Mouse (Mus musculus): Measurements from ENCODE around the gene Cd300a. TPM values are rescaled to one million over a fixed set of nuclear protein-coding genes. Genes with fewer than 3 reads are reported as not detected.

The Cd300a gene
- polyA plus RNA-seq, 1 experiment = 12.5 TPM

GRCm38 (mm10) chr11:114854581-114854980 lies 35.3 kb upstream of the Cd300a start:
- Histone ChIP-seq H3K27me3 (ENCODE audit: control insufficient read depth, insufficient read depth, low read length) (peaks cover 7% of the 10 kb centered on the region), H3K4me3 (ENCODE audit: extremely low read depth, insufficient read depth, insufficient read length) (no peak overlapping the region), H3K4me1 (ENCODE audit: control insufficient read depth, insufficient read depth, insufficient read length) (peaks cover 10% of the 10 kb centered on the region; the same call in 1 of the 2 replicates), H3K36me3 (ENCODE audit: control insufficient read depth, insufficient read depth, low read length) (no peaks in the 10 kb centered on the region), H3K27ac (ENCODE audit: insufficient read depth, low read length) (no peak overlapping the region)
- WGBS = 77% methylated on average over 6 of the region's 6 CpGs
- no peak for DNase-seq (ENCODE audit: low read depth in 1 of 2, low spot score in 2 of 2)
- TF ChIP-seq POLR2A (IDR thresholded peaks at IDR 0.05; ENCODE audit: low read depth, low read length) (no peak), CTCF (IDR thresholded peaks at IDR 0.05; ENCODE audit: extremely low read depth, insufficient read depth, insufficient read length, insufficient replicate concordance) (no peak)

DNA sequence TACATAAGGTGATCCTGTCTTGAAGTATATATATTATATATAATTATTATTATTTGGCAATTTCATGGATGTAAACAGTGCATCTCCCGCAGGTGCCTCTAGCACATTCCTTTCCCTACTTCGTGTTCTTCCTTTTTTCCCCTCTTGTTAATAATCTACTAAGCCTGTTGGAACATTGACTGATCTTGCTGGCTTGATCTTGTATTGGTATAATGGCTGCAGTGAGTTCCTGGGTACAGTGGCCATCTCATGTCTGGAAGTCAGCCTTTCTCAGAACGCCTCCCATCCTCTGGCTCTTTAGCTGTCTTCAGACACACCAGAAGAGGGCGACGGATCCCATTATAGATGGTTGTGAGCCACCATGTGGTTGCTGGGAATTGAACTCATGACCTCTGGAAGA lies 33.7 kb upstream of the Cd300a start:
- H3K36me3 ChIP-seq (ENCODE audit: control insufficient read depth, insufficient read depth, low read length) = no peaks in the 10 kb centered on the region
- no peak overlapping the region for H3K4me3 ChIP-seq (ENCODE audit: extremely low read depth, insufficient read depth, insufficient read length)
- DNase-seq (ENCODE audit: low read depth in 1 of 2, low spot score in 2 of 2) = no peak
- WGBS = 94% methylated on average over 5 of the region's 5 CpGs
- TF ChIP-seq POLR2A (IDR thresholded peaks at IDR 0.05; ENCODE audit: low read depth, low read length) (no peak), CTCF (IDR thresholded peaks at IDR 0.05; ENCODE audit: extremely low read depth, insufficient read depth, insufficient read length, insufficient replicate concordance) (no peak)
- no peak overlapping the region for H3K27ac ChIP-seq (ENCODE audit: insufficient read depth, low read length)
- H3K4me1 ChIP-seq (ENCODE audit: control insufficient read depth, insufficient read depth, insufficient read length) = peaks cover 10% of the 10 kb centered on the region; the same call in 1 of the 2 replicates
- peaks cover 7% of the 10 kb centered on the region for H3K27me3 ChIP-seq (ENCODE audit: control insufficient read depth, insufficient read depth, low read length)

DNA sequence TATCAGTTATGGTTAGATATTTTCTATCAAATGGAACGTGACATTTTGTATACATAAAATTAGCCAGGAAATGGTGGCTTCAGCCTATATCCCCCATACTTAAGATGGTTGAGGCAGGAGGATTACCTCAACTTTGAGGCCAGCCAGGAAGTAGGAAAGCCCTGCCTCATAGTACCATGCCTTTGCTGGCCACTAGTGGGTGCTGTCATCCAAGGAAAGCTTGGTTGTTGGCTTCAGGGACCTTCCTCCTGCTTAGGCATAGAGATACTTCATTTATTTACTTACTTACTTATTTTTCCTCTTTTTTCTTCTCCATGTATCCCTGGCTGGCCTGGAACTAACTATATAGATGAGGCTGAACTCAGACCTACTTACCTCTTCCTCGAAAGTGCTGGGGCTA lies 31.2 kb upstream of the Cd300a start:
- H3K36me3 ChIP-seq (ENCODE audit: control insufficient read depth, insufficient read depth, low read length) = no peaks in the 10 kb centered on the region
- H3K27ac ChIP-seq (ENCODE audit: insufficient read depth, low read length) = no peak overlapping the region
- no peaks in the 10 kb centered on the region for H3K4me1 ChIP-seq (ENCODE audit: control insufficient read depth, insufficient read depth, insufficient read length)
- peak in 1 of 2 experiments; percentile 29 for DNase-seq (ENCODE audit: low read depth in 1 of 2, low spot score in 2 of 2)
- no peak overlapping the region for H3K4me3 ChIP-seq (ENCODE audit: extremely low read depth, insufficient read depth, insufficient read length)
- WGBS = 93% methylated on average over 2 of the region's 2 CpGs
- no peaks in the 10 kb centered on the region for H3K27me3 ChIP-seq (ENCODE audit: control insufficient read depth, insufficient read depth, low read length)
- no peak for TF ChIP-seq POLR2A (IDR thresholded peaks at IDR 0.05; ENCODE audit: low read depth, low read length)
- TF ChIP-seq CTCF (IDR thresholded peaks at IDR 0.05; ENCODE audit: extremely low read depth, insufficient read depth, insufficient read length, insufficient replicate concordance) = peak; percentile 61; the same call in 1 of the 2 replicates

GRCm38 (mm10) chr11:114861057-114861456 lies 28.8 kb upstream of the Cd300a start:
- TF ChIP-seq CTCF (IDR thresholded peaks at IDR 0.05; ENCODE audit: extremely low read depth, insufficient read depth, insufficient read length, insufficient replicate concordance) (no peak), POLR2A (IDR thresholded peaks at IDR 0.05; ENCODE audit: low read depth, low read length) (no peak)
- Histone ChIP-seq H3K36me3 (ENCODE audit: control insufficient read depth, insufficient read depth, low read length) (no peaks in the 10 kb centered on the region), H3K4me3 (ENCODE audit: extremely low read depth, insufficient read depth, insufficient read length) (no peak overlapping the region), H3K27me3 (ENCODE audit: control insufficient read depth, insufficient read depth, low read length) (no peaks in the 10 kb centered on the region), H3K27ac (ENCODE audit: insufficient read depth, low read length) (no peak overlapping the region), H3K4me1 (ENCODE audit: control insufficient read depth, insufficient read depth, insufficient read length) (no peaks in the 10 kb centered on the region; the same call in 1 of the 2 replicates)
- 60% methylated on average over 2 of the region's 2 CpGs for WGBS
- no peak for DNase-seq (ENCODE audit: low read depth in 1 of 2, low spot score in 2 of 2)

- 81% methylated on average over 3 of the region's 3 CpGs for WGBS
- Histone ChIP-seq H3K4me1 (ENCODE audit: control insufficient read depth, insufficient read depth, insufficient read length) (peaks cover 2% of the 10 kb centered on the region; the same call in 1 of the 2 replicates), H3K27ac (ENCODE audit: insufficient read depth, low read length) (no peak overlapping the region), H3K36me3 (ENCODE audit: control insufficient read depth, insufficient read depth, low read length) (no peaks in the 10 kb centered on the region), H3K4me3 (ENCODE audit: extremely low read depth, insufficient read depth, insufficient read length) (no peak overlapping the region), H3K27me3 (ENCODE audit: control insufficient read depth, insufficient read depth, low read length) (no peaks in the 10 kb centered on the region)
- no peak for TF ChIP-seq CTCF (IDR thresholded peaks at IDR 0.05; ENCODE audit: extremely low read depth, insufficient read depth, insufficient read length, insufficient replicate concordance)
- TF ChIP-seq POLR2A (IDR thresholded peaks at IDR 0.05; ENCODE audit: low read depth, low read length) = no peak
- DNase-seq (ENCODE audit: low read depth in 1 of 2, low spot score in 2 of 2) = no peak
Measured at GRCm38 (mm10) chr11:114862687-114863086, 27.2 kb upstream of the Cd300a start.

DNA sequence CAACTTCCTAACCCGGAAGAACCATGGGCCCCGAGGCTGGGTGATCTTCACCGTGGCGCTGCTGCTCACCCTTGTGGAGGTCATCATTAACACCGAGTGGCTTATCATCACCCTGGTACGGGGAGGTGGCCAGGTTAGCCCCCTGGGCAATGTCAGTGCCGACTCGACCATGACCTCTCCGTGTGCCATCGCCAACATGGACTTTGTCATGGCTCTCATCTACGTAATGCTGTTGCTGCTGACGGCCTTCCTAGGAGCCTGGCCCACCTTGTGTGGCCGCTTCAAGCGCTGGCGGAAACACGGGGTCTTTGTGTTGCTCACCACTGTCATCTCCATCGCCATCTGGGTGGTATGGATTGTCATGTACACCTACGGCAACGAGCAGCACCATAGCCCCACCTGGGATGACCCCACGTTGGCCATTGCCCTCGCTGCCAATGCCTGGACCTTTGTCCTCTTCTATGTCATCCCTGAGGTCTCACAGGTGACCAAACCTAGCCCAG lies 25.9 kb upstream of the Cd300a start:
- no peaks in the 10 kb centered on the region for H3K27me3 ChIP-seq (ENCODE audit: control insufficient read depth, insufficient read depth, low read length)
- TF ChIP-seq POLR2A (IDR thresholded peaks at IDR 0.05; ENCODE audit: low read depth, low read length) = no peak
- no peak overlapping the region for H3K27ac ChIP-seq (ENCODE audit: insufficient read depth, low read length)
- WGBS = 87% methylated on average over 21 of the region's 21 CpGs
- peaks cover 2% of the 10 kb centered on the region; the same call in 1 of the 2 replicates for H3K4me1 ChIP-seq (ENCODE audit: control insufficient read depth, insufficient read depth, insufficient read length)
- H3K4me3 ChIP-seq (ENCODE audit: extremely low read depth, insufficient read depth, insufficient read length) = no peak overlapping the region
- no peaks in the 10 kb centered on the region for H3K36me3 ChIP-seq (ENCODE audit: control insufficient read depth, insufficient read depth, low read length)
- no peak for DNase-seq (ENCODE audit: low read depth in 1 of 2, low spot score in 2 of 2)

DNA sequence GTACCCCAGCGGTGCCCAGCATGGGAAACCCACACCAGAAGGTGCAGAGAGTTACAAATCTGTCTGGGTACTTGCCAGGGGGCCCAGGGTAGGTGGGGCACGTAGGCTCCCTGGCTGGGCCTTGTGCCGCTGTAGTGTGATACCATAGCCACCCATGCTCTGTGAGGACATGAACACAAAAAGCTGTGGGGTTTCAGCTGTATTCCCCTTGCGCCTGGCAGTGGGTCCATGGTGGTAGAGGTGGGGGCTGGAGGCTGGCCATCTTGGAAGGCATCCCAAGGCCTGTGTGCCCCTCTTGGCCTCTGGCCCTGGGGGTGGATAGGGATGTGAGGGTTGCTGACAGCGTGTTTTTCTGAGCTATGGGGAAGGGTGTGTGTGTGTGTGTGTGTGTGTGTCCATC lies 23.8 kb upstream of the Cd300a start:
- Histone ChIP-seq H3K27ac (ENCODE audit: insufficient read depth, low read length) (peak overlapping the region; percentile 35), H3K4me3 (ENCODE audit: extremely low read depth, insufficient read depth, insufficient read length) (no peak overlapping the region), H3K27me3 (ENCODE audit: control insufficient read depth, insufficient read depth, low read length) (no peaks in the 10 kb centered on the region), H3K4me1 (ENCODE audit: control insufficient read depth, insufficient read depth, insufficient read length) (peaks cover 2% of the 10 kb centered on the region; the same call in 1 of the 2 replicates), H3K36me3 (ENCODE audit: control insufficient read depth, insufficient read depth, low read length) (no peaks in the 10 kb centered on the region)
- no peak for DNase-seq (ENCODE audit: low read depth in 1 of 2, low spot score in 2 of 2)
- WGBS = 58% methylated on average over 5 of the region's 5 CpGs
- no peak for TF ChIP-seq POLR2A (IDR thresholded peaks at IDR 0.05; ENCODE audit: low read depth, low read length)
- no peak for TF ChIP-seq CTCF (IDR thresholded peaks at IDR 0.05; ENCODE audit: extremely low read depth, insufficient read depth, insufficient read length, insufficient replicate concordance)

Measured in spleen, adult 2 months (tissue).